Mouse (Mus musculus): Measurements from ENCODE around the gene Baz2b. TPM values are rescaled to one million over a fixed set of nuclear protein-coding genes. Genes with fewer than 3 reads are reported as not detected.
"Not testable (repeated sequence)": the region's sequence is repeated elsewhere in the genome, so short reads cannot be mapped to it uniquely, and the experiment has no call there.

Baz2b gene
- polyA plus RNA-seq, 1 experiment from 2014 or later = 57.2 TPM

DNA sequence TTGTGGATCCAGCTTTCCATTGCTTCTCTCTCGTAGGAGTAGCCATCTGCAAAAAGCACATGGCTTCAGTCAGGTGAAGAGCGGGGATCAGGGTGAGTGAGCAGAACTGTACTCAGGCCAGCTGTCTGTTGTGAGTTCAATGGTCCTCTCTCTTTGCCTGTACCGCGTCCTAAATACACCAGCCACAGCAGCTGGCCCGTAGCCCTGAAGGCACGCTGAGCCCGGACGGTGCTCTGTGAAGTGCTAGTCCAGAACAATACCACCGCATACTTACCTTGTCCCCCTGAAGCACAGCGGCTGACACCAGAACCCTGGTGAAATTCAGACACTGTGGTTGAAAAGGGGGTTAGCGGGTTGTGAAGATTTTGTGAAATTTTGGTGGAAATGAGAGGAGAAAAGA is 356.7 kb downstream of the Baz2b start:
- 91% methylated on average over 11 of the region's 11 CpGs for WGBS
- no peak for TF ChIP-seq CTCF (IDR thresholded peaks at IDR 0.05; ENCODE audit: low read depth)

GRCm38 (mm10) chr2:59851885-59852284 is 357.8 kb downstream of the Baz2b start:
- DNase-seq; H3K4me3 ChIP-seq (ENCODE audit: low read depth, low read length); H3K4me1 ChIP-seq (ENCODE audit: insufficient read depth); H3K9ac ChIP-seq; ATAC-seq (ENCODE audit: insufficient read depth); H3K27me3 ChIP-seq (ENCODE audit: insufficient read depth, low read length); H3K4me2 ChIP-seq; H3K9me3 ChIP-seq (ENCODE audit: low read depth, low read length); H3K27ac ChIP-seq (ENCODE audit: low read depth): not testable (repeated sequence)
- peaks cover 15% of the 10 kb centered on the region; the same call in 1 of the 2 replicates for H3K36me3 ChIP-seq (ENCODE audit: insufficient read depth)
- WGBS = 75% methylated on average over 3 of the region's 5 CpGs

More for the DNA sequence above, 356.7 kb downstream of the Baz2b start:
- Histone ChIP-seq H3K9ac (no peak overlapping the region), H3K4me1 (ENCODE audit: insufficient read depth) (no peaks in the 10 kb centered on the region), H3K4me2 (no peak overlapping the region), H3K36me3 (ENCODE audit: insufficient read depth) (peaks cover 24% of the 10 kb centered on the region; the same call in 1 of the 2 replicates), H3K9me3 (ENCODE audit: low read depth, low read length) (no peaks in the 10 kb centered on the region), H3K4me3 (ENCODE audit: low read depth, low read length) (no peak overlapping the region), H3K27me3 (ENCODE audit: insufficient read depth, low read length) (no peaks in the 10 kb centered on the region), H3K27ac (ENCODE audit: low read depth) (no peak overlapping the region)
- DNase-seq (no peak), ATAC-seq (ENCODE audit: insufficient read depth) (no peak)

Other genes with a start within 250 kb of the Baz2b start
- gene March7, start within 50 bp of the Baz2b start, polyA plus RNA-seq (2014; fragmentation: Nextera tagmentation; extraction: Ambion mirVana) = 78.7 and 81.4 TPM in 2 replicates
- 43.2 and 47.7 TPM in 2 replicates for gene Cd302, start 74.6 kb upstream of the Baz2b start, polyA plus RNA-seq (2014; fragmentation: Nextera tagmentation; extraction: Ambion mirVana)
- gene Ly75, start 173.5 kb upstream of the Baz2b start, polyA plus RNA-seq (2014; fragmentation: Nextera tagmentation; extraction: Ambion mirVana) = 3.4 and 3.8 TPM in 2 replicates